Mouse (Mus musculus) liver, embryonic 14.5 days (tissue): Measurements from ENCODE around the gene Abcf1.

Experiments
- CTCF ChIP-seq: IDR thresholded peaks from 2 replicates; pipeline ENCODE4 v1.5.1; 2016; ENCODE audit warnings: antibody characterized with exemption, low read depth, control low read depth
- EP300 ChIP-seq: IDR thresholded peaks from 2 replicates; pipeline ENCODE4 v1.6.1; 2016; ENCODE audit warnings: antibody characterized with exemption, low read depth

DNA sequence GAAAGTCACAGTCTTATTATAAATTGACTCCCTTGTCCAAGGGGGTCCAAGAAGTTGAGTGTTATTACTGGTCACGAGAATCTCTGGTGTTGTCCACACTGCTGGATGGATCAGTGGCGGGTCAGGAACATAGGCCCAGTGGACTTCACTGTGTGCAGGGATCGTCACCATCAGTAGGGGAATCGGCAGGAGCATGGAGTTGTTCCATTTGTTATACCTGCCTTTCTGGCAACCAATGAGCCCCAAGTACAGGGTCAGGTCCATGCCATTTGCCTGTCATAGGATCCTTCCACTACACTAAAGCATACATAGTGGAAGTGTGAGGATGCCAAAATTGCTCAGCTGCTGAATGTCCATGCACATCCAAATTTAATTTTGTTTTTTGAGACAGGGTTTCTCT, 37.0 kb downstream of the Abcf1 start:
- TF ChIP-seq CTCF (no peak), EP300 (no peak)
